Mouse (Mus musculus) olfactory bulb, adult 2 months (tissue): ENCODE measurements around the gene Arhgap22. TPM values are rescaled to one million over a fixed set of nuclear protein-coding genes. Genes with fewer than 3 reads are reported as not detected.

ENCODE experiments used
- H3K27ac ChIP-seq: fragments of 200-500 bp; 2 replicates; pipeline ENCODE4 v1.5.1; 2012; ENCODE audit warnings: low read depth, low read length; ENCODE audit not compliant: insufficient read depth
- H3K4me1 ChIP-seq: fragments of 200-500 bp; 2 replicates; pipeline ENCODE4 v1.6.1; 2012; ENCODE audit warnings: low read length; ENCODE audit not compliant: control insufficient read depth, insufficient read depth
- H3K4me3 ChIP-seq: fragments of 200-500 bp; 2 replicates; pipeline ENCODE4 v1.5.1; 2012; ENCODE audit warnings: mild to moderate bottlenecking, low read depth, low read length, moderate library complexity; ENCODE audit not compliant: insufficient read depth
- CTCF ChIP-seq: fragments of 200-500 bp; IDR thresholded peaks from 2 replicates; pipeline ENCODE4 v1.5.1; 2012; ENCODE audit warnings: low read depth, mild to moderate bottlenecking, low read length, moderate library complexity; ENCODE audit not compliant: insufficient read depth
- POLR2A ChIP-seq: fragments of 200-500 bp; IDR thresholded peaks from 2 replicates; pipeline ENCODE4 v1.6.1; 2012; ENCODE audit warnings: mild to moderate bottlenecking, low read depth, low read length, moderate library complexity; ENCODE audit not compliant: insufficient read depth
- WGBS: fragments of 180-500 bp; shearing (Covaris S2); methylation state at CpG from one replicate; pipeline ENCODE4 v1.1.7; 2018; 5-methylcytosine and 5-hydroxymethylcytosine counted together
- polyA plus RNA-seq: library from polyadenylated mRNA; stranded (reverse); fragments of >200 nt; gene quantifications from 2 replicates; pipeline ENCODE4 v1.2.4, GENCODE M21; 2012; ENCODE audit warnings: low replicate concordance; ENCODE audit not compliant: missing spikeins, insufficient read depth, insufficient read length

Arhgap22 gene
- polyA plus RNA-seq, 1 experiment: not detected

DNA sequence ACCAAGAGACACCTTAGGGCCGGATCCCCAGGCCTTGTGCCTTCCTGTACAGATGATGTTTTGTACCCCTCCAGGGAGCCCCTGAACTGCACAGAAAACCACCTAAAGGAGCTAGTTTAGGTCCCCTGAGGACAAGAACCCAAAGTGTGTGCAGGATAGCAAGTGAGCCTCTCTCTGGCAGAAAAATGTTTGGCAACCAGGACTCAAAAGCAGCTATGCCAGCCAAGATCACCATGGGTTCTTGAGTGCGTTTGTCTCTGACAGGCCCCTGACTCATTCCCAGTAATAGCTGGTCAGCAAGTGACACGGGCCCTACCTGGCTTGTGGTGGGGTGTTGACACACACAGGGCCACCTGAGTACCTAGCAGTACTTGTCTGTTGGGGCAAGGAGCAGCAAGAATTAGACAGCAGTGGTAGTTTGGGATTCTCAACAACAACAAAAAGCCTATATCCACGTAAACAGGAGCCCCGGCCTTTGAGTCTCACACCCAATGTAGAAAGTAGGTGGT, 115.5 kb downstream of the Arhgap22 start:
- 89% methylated on average over 5 of the region's 5 CpGs for WGBS
- Histone ChIP-seq H3K4me3 (no peak overlapping the region), H3K27ac (no peak overlapping the region), H3K4me1 (peaks cover 20% of the 10 kb centered on the region)
- TF ChIP-seq POLR2A (no peak), CTCF (no peak)

DNA sequence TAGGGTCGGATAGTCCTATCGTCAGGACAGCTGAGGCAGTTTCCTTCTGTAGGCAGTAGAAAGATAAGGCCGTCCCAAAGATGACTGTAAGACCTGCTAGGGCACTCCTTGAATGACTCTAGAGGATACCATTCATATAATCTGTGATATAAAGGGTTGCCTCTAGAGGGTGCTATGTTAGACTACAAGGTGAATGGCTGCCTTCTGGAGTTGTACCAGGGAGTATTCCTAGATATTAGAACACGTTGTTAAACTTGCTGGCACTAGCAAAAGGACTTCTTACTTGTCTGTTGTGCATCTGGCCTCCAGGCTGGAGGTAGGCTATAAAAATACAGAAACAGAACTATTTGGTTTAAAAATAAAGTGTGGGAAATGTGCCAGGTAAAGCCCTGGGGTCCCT, 117.2 kb downstream of the Arhgap22 start:
- peaks cover 15% of the 10 kb centered on the region for H3K4me1 ChIP-seq
- TF ChIP-seq POLR2A: no peak
- TF ChIP-seq CTCF: no peak
- no peak overlapping the region for H3K4me3 ChIP-seq
- H3K27ac ChIP-seq: no peak overlapping the region
- 63% methylated on average over 4 of the region's 4 CpGs for WGBS

DNA sequence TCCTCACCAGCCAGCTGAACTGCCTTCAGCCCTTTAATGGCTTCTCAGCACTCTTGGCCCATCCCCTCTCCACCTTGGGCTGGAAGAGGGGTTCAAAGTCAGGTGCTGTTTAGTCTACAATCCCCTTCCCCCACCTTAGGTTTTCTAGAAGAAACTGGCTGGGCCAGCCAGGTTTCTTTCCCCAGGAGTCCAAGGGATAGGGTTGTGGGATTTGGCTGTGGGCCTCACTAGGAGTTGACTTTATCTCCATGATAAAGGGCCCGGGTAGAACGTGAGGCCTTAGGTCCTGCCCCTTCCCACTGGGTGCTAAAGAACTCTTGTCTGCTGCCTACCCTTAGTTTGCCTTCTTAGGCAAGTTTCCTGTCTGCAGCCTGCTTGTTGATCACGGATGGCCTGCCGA, 117.8 kb downstream of the Arhgap22 start:
- TF ChIP-seq CTCF (no peak), POLR2A (no peak)
- Histone ChIP-seq H3K4me3 (no peak overlapping the region), H3K4me1 (peaks cover 15% of the 10 kb centered on the region), H3K27ac (no peak overlapping the region)
- 72% methylated on average over 4 of the region's 4 CpGs for WGBS

DNA sequence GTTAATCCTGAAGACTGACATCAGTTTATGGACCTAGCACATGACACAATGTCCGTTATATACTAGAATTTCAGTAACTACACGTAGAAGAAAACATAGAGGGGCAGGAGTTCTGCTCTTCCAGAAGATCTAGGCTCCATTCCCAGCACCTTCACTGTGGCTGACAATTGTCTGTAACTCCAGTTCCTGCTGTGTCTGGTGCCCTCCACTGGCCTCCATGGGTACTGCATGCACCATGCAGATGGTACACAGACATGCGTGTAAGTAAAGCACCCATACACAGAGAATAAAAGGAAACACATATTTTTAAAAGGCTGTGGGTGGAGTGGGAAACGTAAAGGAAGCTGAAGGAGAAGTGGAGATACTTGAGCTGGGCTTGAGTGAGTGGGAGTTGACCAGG, 120.0 kb downstream of the Arhgap22 start:
- 76% methylated on average over 4 of the region's 4 CpGs for WGBS
- no peak for TF ChIP-seq POLR2A

DNA sequence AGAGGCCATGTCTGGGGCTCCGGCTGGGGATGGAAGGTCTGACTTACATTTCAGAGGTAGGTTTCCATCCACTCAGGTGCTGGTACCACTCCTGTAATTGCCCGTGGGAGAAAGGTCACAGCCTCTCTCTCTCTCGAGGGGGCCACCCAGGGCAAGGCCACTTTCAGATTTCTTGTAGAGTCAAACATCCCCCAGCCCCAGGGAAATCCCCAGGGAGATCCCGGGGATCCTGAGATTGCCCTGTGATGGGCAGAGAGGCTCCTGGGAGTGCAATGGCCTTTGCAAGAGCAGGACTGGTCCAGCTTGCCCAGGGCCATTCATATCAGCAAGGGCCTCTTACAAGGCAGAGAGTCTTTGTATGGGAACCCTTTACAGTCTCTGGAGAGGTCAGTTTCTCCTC, 120.6 kb downstream of the Arhgap22 start:
- Histone ChIP-seq H3K4me3 (no peak overlapping the region), H3K4me1 (peaks cover 3% of the 10 kb centered on the region; the same call in 1 of the 2 replicates), H3K27ac (no peak overlapping the region)
- TF ChIP-seq POLR2A (no peak), CTCF (no peak)
- 88% methylated on average over 4 of the region's 4 CpGs for WGBS

More for the DNA sequence above, 120.0 kb downstream of the Arhgap22 start:
- Histone ChIP-seq H3K27ac (no peak overlapping the region), H3K4me1 (peaks cover 3% of the 10 kb centered on the region; the same call in 1 of the 2 replicates), H3K4me3 (no peak overlapping the region)

DNA sequence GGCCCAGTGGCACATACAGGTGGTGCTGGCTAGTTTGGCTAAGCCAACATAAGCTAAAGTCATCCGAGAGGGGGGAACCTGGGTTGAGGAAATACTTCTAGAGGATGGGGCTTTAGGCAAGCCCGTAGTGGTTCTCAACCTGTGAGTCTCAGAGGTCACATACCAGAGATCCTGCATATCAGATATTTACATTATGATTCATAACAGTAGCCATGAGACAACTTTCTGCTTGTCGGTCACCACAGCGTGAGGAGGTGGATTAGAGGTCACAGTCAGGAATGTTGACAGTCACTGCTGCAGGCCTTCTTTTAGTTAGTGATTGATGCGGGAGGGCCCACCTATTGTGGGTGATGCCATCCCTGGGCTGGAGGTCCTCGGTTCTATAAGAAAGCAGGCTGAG, 121.9 kb downstream of the Arhgap22 start:
- WGBS: 89% methylated on average over 6 of the region's 6 CpGs
- Histone ChIP-seq H3K4me1 (peaks cover 4% of the 10 kb centered on the region), H3K27ac (no peak overlapping the region), H3K4me3 (no peak overlapping the region)
- TF ChIP-seq CTCF (no peak), POLR2A (no peak)

DNA sequence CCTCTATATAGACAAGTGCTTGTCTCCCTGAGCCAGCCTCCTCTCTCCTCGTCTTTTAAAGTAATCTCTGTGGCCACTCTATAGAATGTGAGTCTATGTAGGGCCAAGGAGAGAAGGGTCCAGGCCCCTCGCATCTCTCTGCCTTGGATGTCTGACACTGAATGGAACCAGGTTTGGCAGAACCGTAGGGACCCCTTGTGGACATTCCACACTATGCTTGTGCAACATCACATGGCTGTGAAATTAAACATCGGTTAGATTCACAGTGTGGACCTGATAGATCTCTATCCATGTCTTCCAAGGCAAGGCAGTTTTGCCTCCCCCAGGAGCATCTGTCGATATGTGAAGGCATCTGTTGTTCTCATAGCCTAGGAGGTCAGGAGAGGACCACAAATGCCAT, 124.9 kb downstream of the Arhgap22 start:
- TF ChIP-seq CTCF (no peak), POLR2A (no peak)
- Histone ChIP-seq H3K4me3 (no peak overlapping the region), H3K4me1 (peaks cover 3% of the 10 kb centered on the region; the same call in 1 of the 2 replicates), H3K27ac (no peak overlapping the region)
- 76% methylated on average over 5 of the region's 5 CpGs for WGBS

DNA sequence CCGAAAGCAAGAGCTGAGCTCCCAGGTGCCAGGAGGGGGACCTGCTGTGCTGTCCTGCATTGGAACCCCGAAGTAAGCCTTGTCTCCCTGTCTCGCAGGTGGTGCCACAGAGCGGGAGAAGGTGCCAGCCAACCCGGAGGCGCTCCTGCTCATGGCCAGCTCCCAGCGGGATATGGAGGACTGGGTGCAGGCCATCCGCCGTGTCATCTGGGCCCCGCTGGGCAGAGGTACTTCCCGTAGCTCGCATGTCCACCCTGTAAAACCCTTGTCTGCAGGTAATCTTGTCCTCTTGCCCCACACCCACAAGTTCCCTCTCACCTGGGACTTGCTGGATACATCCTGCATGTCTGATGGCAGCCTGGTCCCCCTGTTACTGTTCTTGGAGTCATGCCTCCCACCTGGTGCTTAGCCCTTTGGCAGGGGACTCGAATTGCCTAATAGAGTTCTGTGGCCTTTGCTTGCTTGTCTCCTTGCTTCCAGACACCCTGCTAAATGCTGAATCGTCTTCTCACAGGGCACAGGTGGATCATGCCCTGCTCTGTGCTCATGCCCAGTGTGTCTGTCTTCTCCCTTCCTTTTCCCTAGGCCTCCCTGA, 129.4 kb downstream of the Arhgap22 start:
- TF ChIP-seq POLR2A (no peak), CTCF (no peak)
- peaks cover 3% of the 10 kb centered on the region; the same call in 1 of the 2 replicates for H3K4me1 ChIP-seq
- no peak overlapping the region for H3K27ac ChIP-seq
- H3K4me3 ChIP-seq: no peak overlapping the region
- 91% methylated on average over 14 of the region's 14 CpGs for WGBS

DNA sequence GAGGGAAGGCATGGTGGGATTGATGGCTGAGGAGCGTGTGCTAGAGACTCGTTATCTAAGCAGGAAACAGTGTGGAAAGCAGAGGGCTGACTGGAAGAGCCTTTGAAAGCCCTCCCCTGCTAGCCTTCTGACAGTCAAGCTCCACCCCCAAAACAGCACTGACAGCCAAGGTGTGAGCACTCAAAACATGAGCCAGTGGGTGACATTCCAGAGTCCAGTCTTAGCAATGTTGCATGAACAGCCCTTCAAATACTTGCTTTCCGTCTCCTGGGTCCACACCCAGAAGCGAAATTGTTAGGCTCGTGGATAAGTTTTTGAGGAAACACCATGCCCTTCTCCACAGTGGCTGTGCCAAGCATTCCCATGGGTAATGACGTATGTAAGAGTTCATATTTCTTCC, 132.7 kb downstream of the Arhgap22 start:
- no peak overlapping the region for H3K4me3 ChIP-seq
- WGBS: 81% methylated on average over 6 of the region's 6 CpGs
- H3K27ac ChIP-seq: no peak overlapping the region
- TF ChIP-seq POLR2A (no peak), CTCF (no peak)
- H3K4me1 ChIP-seq: peaks cover 10% of the 10 kb centered on the region

DNA sequence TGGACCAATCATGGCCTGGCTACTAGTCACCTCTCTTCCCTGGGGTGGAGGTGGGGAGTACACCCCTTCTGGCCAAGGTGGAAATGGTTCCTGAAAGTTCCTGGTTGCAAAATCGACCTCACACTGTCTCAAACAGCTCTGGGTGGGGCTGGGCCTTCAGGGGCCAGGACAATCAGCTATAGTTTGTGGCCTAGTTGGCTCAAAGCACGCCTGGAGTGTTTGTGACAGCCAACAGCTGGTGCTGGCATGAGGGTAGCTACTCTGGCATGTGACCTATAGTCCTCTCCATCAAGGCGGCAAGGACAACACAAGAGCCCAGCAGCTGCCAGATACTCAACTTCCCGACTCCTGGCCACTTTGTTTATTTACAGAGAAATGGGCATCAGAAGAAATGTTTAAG, 133.9 kb downstream of the Arhgap22 start:
- TF ChIP-seq CTCF (no peak), POLR2A (no peak)
- 65% methylated on average over 4 of the region's 4 CpGs for WGBS
- H3K4me3 ChIP-seq: no peak overlapping the region
- no peak overlapping the region for H3K27ac ChIP-seq
- H3K4me1 ChIP-seq: peaks cover 17% of the 10 kb centered on the region
